ENCODE assay signal across 17 mouse cellular contexts in the genomic region with DNA sequence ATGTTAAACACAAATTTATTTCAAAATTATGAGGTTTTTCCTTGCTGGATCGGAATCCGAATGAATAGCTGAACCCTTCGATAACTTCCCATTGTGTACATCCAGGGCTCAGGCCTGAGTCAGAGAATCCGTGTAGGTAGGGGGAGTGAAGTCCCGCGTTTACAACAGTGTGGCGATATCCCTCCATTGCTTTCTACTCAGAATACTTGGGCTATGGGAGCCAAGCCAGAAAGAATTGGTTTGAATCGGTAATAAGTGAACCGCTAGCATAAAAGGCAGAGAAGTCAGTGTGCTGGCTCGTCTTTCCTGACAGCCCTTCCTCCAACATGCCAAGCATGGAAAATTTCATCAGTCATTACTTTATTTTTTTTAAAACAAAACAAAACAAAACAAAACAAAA.
DNase-seq lines count a peak whose midpoint lies in the region; ATAC-seq and TF ChIP-seq lines count a peak whose summit lies in the region.
"Had no signal": no experiment of that assay in that cellular context is flagged by ENCODE, and none has a peak within 500 bp of the region (broad histone marks: within the 10 kb centered on the region; RNA-seq: fewer than 3 reads in every experiment).

No protein-coding gene starts in this region.

- no peaks in the 10 kb centered on the region for H3K27me3 ChIP-seq in lung, embryonic 14.5 days (ENCODE audit: insufficient read depth, low read length)
- H3K27me3 ChIP-seq in intestine, embryonic 15.5 days (replicated peaks) = no peaks in the 10 kb centered on the region
- H3K27me3 ChIP-seq in stomach, embryonic 14.5 days (ENCODE audit: control insufficient read depth, insufficient read depth, low read length) = no peaks in the 10 kb centered on the region
- H3K27me3 ChIP-seq: hindbrain, embryonic 15.5 days; liver, embryonic 13.5 days; midbrain, embryonic 12.5 days had no signal

- no peaks in the 10 kb centered on the region for H3K9me3 ChIP-seq in lung, embryonic 14.5 days (ENCODE audit: low read depth, low read length)
- no peaks in the 10 kb centered on the region for H3K9me3 ChIP-seq in intestine, embryonic 15.5 days
- H3K9me3 ChIP-seq in stomach, embryonic 14.5 days (ENCODE audit: control insufficient read depth, low read depth, low read length) = no peaks in the 10 kb centered on the region
- H3K9me3 ChIP-seq: hindbrain, embryonic 15.5 days; liver, embryonic 13.5 days; midbrain, embryonic 12.5 days had no signal

- H3K36me3 ChIP-seq in lung, embryonic 14.5 days (ENCODE audit: insufficient read depth) = no peaks in the 10 kb centered on the region
- no peaks in the 10 kb centered on the region for H3K36me3 ChIP-seq in intestine, embryonic 15.5 days
- H3K36me3 ChIP-seq in stomach, embryonic 14.5 days (ENCODE audit: control insufficient read depth, insufficient read depth, low read length) = no peaks in the 10 kb centered on the region
- H3K36me3 ChIP-seq: hindbrain, embryonic 15.5 days; liver, embryonic 13.5 days; midbrain, embryonic 12.5 days had no signal

- H3K9ac ChIP-seq in lung, embryonic 14.5 days = no peak overlapping the region
- no peak overlapping the region for H3K9ac ChIP-seq in intestine, embryonic 15.5 days
- H3K9ac ChIP-seq in stomach, embryonic 14.5 days (replicated peaks; ENCODE audit: low read depth, low read length) = no peak overlapping the region
- H3K9ac ChIP-seq: hindbrain, embryonic 15.5 days; liver, embryonic 13.5 days; midbrain, embryonic 12.5 days had no signal

- ATAC-seq in lung, embryonic 14.5 days (ENCODE audit: insufficient read depth) = no peak
- no peak for ATAC-seq in intestine, embryonic 15.5 days
- ATAC-seq in stomach, embryonic 14.5 days (ENCODE audit: insufficient number of reproducible peaks, insufficient read depth, low FRiP score, low read depth) = no peak

- H3K4me1 ChIP-seq in lung, embryonic 14.5 days (ENCODE audit: insufficient read depth) = peaks cover 24% of the 10 kb centered on the region
- peaks cover 6% of the 10 kb centered on the region; the same call in 1 of the 2 replicates for H3K4me1 ChIP-seq in intestine, embryonic 15.5 days (replicated peaks)
- peaks cover 35% of the 10 kb centered on the region for H3K4me1 ChIP-seq in stomach, embryonic 14.5 days (ENCODE audit: control insufficient read depth, insufficient read depth, low read length)
- H3K4me1 ChIP-seq: hindbrain, embryonic 15.5 days; liver, embryonic 13.5 days had no signal

- H3K4me2 ChIP-seq in lung, embryonic 14.5 days = no peak overlapping the region
- no peak overlapping the region for H3K4me2 ChIP-seq in intestine, embryonic 15.5 days (replicated peaks)
- no peak overlapping the region for H3K4me2 ChIP-seq in stomach, embryonic 14.5 days (replicated peaks; ENCODE audit: low read depth, low read length)
- H3K4me2 ChIP-seq: hindbrain, embryonic 15.5 days; liver, embryonic 13.5 days; midbrain, embryonic 12.5 days had no signal

- no peak overlapping the region for H3K4me3 ChIP-seq in gastrocnemius, adult 2 months
- H3K4me3 ChIP-seq in lung, embryonic 14.5 days (ENCODE audit: low read depth, low read length) = no peak overlapping the region
- no peak overlapping the region for H3K4me3 ChIP-seq in intestine, embryonic 15.5 days (replicated peaks)
- no peak overlapping the region for H3K4me3 ChIP-seq in stomach, embryonic 14.5 days (ENCODE audit: low read depth, low read length)
- H3K4me3 ChIP-seq in left cerebral cortex, adult 2 months = no peak overlapping the region
- H3K4me3 ChIP-seq: erythroblast, embryonic 14.5 days; hindbrain, embryonic 15.5 days; liver, embryonic 13.5 days; midbrain, embryonic 12.5 days had no signal

- intact Hi-C loops in gastrocnemius, adult 2 months (cut with DNase I) = no loop called here
- intact Hi-C loops in gastrocnemius, postnatal 14 days (cut with DNase I; ENCODE audit: low total_unique reads) = no loop called here
- intact Hi-C loops in left cerebral cortex, adult 2 months (cut with DNase I) = no loop called here

- no peak for DNase-seq in gastrocnemius, adult 2 months
- no peak for DNase-seq in gastrocnemius, postnatal 14 days
- DNase-seq in lung, embryonic 14.5 days = no peak
- DNase-seq in lung, postnatal 4 days = no peak
- no peak for DNase-seq in left cerebral cortex, adult 2 months (ENCODE audit: extremely low spot score in 1 of 2, low spot score in 2 of 2)
- no peak for DNase-seq in spleen, postnatal 36 days (ENCODE audit: low spot score in 2 of 2)
- DNase-seq: adrenal gland, adult 2 months; B cell, adult 2 months; gastrocnemius, postnatal 36 days; layer of hippocampus, adult 9-11 months; liver, embryonic 13.5 days; thymus, postnatal 36 days had no signal

- TF ChIP-seq CTCF in gastrocnemius, adult 2 months (IDR thresholded peaks at IDR 0.05) = no peak
- no peak for TF ChIP-seq CTCF in lung, embryonic 14.5 days (IDR thresholded peaks at IDR 0.05; ENCODE audit: low read depth)
- no peak for TF ChIP-seq CTCF in left cerebral cortex, adult 2 months (IDR thresholded peaks at IDR 0.05)

- WGBS in lung, embryonic 14.5 days = 53% methylated on average over 10 of the region's 10 CpGs
- WGBS in intestine, embryonic 15.5 days = 73% methylated on average over 10 of the region's 10 CpGs
- 62% methylated on average over 10 of the region's 10 CpGs for WGBS in stomach, embryonic 14.5 days

- peak overlapping the region; percentile 31; the same call in 1 of the 2 replicates for H3K27ac ChIP-seq in gastrocnemius, adult 2 months
- peak overlapping the region; percentile 84 for H3K27ac ChIP-seq in lung, embryonic 14.5 days (ENCODE audit: low read depth)
- peak overlapping the region; percentile 80; the same call in 1 of the 2 replicates for H3K27ac ChIP-seq in intestine, embryonic 15.5 days
- peak overlapping the region; percentile 91 for H3K27ac ChIP-seq in stomach, embryonic 14.5 days (ENCODE audit: low read length)
- no peak overlapping the region for H3K27ac ChIP-seq in left cerebral cortex, adult 2 months
- H3K27ac ChIP-seq: hindbrain, embryonic 15.5 days; liver, embryonic 13.5 days had no signal
